Mouse (Mus musculus): ENCODE measurements around the gene Asb11.

- TF ChIP-seq CTCF (IDR thresholded peaks at IDR 0.05; ENCODE audit: low read depth), result no peak
- no peak for TF ChIP-seq EP300 (IDR thresholded peaks at IDR 0.05; ENCODE audit: low read depth)
Observed at GRCm38 (mm10) chrX:164507068-164507467, 70.3 kb downstream of the Asb11 start.
